Mouse (Mus musculus) kidney, adult 9 months (tissue): ENCODE measurements at regions not wholly inside any gene's neighbourhood (a gene's known extent, or its start where the extent isn't known, plus 50 kb on each side); places are given as distances from the start of the nearest gene placed in this dataset.

Experiments used
- DNase-seq: peaks from one replicate; pipeline ENCODE4 v3.0.0; 2022

DNA sequence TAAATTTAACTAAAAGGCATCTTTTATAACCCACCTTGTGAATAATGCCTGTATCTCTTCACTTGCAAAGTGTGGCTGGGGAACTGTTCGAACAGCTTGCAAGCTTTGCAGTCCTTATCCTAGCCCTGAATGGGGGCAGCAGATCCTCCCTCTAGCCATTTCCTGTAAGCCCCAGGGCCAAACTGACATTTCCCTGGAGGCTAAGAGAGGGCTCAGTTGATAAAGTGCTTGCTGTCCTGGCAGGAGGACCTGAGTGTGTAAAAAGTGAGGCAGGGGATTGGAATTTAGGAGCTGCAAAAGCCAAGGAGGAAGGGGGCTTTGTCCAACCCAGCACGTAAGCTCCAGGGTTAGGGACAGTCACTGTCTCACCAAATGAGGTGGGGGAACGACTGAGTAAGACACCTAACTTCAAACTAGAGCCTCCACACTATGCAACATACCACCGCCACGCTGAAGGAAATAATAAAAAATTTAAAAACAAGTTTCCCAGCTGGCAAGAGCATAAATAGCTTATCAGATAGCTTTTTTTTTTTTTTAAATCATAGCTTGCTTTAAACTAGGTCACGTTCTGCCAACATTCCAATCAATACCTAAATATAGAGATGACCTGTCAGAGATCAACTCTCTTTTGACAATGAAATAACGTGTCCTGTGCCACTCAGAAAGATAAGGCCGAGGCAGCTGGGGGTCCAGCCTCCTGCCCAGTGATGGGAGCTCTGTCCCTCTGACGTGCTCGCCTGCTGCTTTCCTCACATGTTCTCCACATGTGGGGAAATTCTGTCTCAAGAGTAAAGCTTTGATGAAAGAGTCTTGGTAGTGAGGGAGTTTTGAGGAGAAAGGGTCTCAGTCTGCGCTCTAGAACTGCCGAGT, 146.0 kb downstream of the Zfp36l1 start:
- DNase-seq = no peak

DNA sequence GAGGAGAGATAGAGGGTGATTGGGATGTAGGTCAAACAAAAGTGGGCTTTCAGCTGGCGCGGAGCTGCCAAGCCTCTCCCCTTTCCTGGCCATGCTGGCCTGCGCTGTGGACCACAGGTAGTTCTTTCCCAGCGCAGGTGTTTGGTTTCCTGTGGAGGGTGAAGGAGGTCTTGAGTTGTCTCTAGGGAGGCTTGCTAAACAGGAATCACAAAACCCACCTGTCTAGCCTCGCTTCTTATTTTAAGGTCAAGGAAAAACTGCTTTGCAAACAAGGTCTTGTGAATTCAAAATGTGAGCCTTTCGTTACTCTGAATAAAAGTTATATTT, 146.6 kb downstream of the Zfp36l1 start:
- DNase-seq = no peak

DNA sequence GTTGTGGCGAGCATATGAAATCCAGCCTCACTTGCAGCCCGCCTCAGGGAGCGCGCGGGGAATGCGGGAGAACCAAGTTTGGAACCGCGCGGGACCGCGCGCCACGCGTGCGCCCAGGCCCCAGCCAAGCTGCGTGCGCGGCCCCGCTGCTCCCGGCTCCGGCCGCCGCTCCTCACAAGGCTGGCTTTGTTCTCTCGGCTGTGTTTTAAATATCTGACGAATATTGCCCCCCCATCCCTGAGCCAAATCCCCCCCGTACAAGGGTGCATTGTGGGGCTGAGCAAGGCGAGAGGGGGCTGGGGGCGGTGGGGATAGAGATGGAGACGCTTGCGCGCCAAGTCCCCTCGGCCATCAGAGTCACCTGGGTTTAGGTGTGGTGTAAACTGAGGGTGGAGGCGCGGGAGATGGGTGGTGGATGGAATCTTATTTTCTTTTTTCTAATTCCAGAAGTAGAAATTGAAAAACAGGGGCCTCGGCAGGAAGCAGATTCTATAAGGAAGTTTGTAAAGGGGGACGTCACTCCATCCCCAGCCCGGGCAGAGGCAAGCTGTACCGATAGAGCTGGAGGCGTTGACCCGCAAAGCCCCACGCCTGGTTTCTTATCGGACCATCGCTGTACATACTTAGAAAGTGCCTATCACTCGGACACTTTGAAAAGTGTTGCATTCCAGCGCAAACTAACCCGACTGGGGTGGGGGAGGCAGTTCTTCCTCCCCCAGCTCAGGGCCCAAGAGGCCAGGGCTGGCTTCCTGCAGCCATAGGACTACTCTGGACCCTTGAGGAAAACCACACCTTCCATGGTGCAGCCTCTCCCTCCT, 147.1 kb downstream of the Zfp36l1 start:
- DNase-seq = no peak

DNA sequence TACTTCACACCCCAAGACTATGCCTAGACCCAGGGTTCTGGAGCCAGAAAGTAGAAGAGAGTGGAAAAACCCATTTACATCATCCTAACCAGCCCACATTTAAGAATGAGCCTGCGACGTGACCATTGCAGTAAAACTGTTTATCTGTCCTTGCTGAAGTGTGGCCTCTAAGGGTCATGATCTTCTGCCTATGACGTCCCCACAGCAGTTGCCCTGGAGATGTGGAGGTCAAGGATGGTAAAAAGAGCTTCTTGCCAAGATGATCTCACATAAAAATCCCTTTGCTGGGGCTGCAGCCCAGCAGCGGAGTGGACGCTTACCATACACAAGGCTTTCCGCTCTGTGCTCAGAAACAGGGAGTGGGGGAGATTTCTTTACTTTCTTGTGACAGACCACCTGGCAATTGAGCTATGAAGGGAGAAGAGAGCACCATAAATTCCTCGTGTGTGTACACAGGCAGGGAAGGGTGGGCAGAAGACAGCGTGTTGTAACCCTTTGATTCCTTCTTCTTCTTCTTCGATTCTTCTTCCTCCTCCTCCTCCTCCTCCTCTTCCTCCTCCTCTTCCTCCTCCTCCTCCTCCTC, 149.3 kb downstream of the Zfp36l1 start:
- no peak for DNase-seq

DNA sequence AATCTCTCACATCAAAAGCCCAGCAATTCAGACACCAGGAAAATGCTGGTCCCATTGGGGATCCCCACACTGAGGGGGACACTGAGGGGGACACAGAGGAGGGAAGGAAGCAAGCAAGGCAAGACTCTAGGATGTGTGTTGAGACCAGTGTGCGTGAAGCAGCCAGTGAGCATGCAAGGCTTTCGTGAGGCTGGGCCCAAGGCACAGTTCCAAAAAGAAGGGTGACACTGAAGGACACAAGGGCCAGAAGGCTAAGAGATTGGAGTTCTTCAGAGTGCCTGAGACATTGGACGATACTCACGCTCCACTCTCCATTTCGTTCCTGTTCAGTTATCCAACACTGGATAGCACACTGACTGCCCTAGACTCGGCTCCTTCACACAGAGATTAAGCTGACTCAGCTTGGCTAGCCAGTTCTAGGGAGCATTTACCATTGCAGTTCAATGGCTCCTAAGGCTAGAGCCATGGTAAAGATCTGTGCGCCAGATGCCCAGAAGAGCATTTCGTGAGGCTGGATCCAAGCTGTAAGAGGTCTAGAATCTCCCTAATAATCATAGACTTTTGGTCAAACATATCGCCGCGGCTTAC, 150.1 kb downstream of the Zfp36l1 start:
- DNase-seq = no peak

DNA sequence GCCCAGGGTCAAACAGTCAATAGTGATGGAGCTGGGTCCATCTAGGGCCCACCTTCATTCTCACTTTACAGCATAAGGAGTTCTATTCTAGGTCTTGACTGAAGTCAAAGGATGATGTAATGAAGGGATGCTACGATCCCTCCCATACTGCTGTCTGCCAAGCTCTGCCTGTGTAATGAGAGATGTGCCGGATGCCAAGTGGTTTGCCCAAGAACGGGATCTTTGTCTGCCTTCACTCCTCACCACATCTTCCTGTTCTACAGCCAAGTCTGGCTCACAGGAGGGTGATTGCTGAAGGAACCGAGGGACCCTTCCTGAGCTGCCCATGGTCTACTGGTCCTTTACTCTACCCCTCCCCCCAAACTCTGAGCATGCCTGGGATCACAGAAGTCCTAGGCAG, 150.9 kb downstream of the Zfp36l1 start:
- DNase-seq = no peak

DNA sequence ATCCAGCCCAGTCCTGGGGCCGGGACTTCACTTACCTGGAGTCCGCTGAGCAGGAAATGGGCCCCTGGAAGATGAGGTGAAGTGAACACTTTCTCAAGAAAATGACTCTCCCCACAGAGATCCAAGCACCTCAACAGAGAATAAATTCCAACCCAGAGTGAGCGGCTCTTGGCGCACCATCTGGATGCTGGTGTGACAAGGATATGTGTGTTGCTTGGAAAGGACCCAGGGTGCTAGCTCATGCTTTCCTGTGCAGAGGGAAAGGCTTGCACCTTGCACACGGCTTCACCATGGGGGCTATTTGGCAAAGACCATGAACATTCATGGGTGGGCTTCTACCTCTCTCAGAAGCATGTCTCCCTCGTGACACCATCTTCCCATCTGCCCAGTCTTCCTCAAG, 151.7 kb downstream of the Zfp36l1 start:
- DNase-seq = no peak

DNA sequence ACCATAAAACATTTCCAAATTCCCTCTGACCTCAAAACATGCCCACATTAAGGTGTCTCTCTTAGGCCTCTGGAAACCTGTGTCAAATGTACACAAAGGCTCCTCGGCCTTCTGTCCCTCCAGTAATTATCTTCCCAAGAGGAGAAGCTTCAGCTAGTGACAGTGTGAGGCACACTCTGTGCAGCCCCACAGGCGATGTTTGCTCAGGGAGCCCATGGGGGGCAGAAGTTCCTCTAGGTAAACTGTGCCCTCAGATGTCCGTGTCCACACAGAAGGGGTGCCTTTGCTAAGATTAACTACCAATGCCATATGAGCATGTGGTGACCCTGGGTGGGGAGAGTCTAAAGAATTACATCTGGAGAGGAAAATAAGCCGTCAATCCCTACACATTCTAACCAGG, 152.4 kb downstream of the Zfp36l1 start:
- DNase-seq = no peak

DNA sequence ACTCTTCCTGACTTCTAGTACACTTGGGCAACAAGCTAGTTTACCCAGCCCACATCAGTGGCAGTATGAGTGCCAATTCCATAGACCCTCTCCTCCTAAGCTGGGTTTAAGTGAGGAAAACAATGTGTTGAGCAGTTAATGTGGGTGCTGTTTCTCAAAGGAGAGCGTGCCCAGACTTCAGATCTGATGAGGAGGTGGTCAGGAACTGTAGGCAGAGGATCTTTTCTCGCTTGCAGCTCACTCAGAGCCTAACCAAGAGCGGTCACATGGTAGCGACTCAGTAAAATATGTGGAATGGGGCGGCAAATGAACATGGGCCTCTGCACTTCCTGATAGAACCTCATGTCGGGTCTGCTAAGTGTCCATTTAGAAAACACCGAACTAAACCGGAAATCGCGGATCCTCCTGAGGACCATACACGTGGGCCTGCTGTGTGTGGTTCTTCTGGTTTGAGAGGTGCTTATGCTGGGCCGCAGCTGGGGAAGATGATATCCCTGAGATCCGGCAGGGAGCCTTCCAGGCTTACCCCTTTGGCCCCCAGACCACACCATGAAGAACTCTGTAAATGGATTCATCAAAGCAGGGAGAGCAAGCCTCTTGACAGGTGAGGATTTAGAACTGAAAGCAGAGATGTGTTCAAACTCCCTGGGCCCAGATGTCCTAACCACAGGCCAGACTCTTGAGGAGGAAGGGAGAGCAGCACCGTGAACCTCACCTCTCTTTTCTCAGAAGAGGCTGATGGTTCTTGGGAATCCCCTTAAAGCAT, 153.1 kb downstream of the Zfp36l1 start:
- DNase-seq = no peak

DNA sequence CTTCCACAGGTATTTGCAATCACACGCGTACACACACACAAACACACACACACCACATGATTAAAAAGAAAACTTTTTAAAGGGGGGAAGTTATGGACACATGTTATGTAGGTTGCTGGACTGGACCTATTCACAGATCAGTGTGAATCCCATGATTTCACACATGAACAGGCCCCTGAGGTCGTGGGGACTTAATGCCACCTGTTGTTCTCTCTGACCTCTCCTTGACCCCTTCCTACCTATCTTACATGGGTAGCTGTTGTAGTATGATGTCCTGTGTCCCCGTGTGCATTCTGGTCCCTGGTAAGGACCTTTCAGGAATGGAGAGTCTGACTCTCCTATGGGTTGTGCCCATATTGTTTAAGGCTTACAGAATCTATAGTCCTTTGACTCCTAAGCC, 155.6 kb downstream of the Zfp36l1 start:
- no peak for DNase-seq

DNA sequence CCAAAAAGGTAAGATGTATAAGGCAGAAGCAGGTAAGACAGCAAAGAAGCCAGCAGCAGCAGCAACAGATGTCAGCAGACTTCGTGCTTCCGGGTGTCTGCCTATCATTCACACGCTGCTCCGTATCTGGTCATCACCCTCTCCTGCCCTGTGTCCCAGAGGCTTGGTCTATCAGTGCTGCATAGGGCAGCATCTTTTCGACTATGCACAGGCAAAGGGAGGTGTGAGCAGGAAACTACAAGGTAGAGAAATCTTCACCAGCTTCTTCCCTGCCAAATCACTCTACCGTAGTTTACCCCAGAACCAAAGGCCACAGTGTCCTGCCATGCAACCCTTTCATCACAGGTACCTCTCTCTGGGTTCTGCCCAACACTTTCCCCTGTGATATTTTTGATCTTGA, 156.5 kb downstream of the Zfp36l1 start:
- DNase-seq = no peak

DNA sequence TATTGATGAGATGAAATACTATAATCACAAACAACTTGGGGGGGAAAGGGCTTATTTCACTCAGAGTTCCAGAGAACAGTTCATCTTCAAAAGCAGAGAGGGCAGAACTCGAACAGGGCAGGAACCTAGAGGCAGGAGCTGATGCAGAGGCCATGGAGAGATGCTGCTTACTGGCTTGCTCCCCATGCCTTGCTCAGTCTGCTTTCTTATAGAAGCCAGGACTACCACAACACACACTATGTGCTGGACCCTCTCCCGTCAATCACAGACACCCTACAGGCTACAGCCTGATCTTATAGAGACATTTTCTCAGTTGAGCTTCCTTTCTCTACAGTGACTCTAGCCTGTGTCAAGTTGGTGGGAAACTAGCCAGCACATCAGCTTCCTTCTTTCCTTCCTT, 157.3 kb downstream of the Zfp36l1 start:
- no peak for DNase-seq

DNA sequence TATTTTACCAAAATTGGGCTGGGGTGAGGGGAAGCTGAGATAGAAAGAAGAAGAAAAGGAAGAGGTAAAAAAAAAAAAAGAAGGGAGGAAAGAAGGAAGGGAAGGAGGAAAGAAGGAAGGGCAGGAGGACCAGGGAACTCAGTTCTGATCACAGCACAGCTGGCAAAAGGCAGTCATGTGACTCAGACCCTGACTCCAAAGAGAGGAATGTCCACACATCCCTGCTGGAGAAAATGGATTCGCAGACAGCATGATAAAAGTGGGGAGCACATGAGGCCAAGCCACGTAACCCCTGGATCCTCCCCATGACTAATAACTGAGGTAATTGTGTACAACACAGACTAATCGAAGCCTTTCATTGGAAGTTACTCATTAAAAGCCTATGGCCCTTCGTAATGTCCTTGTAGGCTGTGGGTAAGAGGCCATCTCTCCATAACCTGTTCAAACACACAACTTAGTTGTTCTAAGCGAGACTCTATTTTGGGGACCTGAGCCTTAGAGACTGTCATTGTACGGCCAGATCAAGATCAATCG, 162.2 kb downstream of the Zfp36l1 start:
- no peak for DNase-seq

DNA sequence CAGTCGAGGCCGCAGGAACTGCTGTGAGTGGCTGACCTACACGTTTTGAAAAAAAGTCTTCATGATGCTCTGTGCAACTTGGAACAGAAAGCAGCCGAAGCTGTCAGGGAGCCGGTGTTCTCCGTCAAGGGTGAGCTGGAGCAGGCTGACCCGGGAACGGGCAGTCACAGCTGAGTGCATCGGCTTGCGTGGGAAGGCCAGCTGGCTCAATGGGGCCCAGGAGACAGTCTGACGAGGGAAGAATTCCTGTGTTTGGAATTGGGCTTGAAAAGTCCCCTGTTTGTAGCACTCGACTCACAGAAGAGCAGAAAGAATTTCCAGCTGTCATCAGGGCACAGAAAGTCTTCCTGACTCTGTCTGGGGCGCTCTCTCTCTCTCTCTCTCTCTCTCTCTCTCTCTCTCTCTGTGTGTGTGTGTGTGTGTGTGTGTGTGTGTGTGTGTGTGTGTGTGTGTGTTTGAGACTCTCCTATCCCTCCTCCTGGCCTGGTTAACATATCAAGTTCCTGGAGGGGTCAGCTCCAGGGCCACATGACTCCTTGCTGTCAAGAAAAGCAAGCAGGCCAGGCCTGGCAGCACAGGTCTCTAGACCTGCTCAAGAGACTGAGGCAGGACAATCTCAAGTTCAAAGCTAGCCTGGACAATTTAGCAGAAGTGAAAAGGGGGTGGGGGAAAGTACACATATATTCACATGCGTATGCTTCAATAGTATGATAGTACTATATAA, 163.6 kb downstream of the Zfp36l1 start:
- peak; percentile 86 for DNase-seq

DNA sequence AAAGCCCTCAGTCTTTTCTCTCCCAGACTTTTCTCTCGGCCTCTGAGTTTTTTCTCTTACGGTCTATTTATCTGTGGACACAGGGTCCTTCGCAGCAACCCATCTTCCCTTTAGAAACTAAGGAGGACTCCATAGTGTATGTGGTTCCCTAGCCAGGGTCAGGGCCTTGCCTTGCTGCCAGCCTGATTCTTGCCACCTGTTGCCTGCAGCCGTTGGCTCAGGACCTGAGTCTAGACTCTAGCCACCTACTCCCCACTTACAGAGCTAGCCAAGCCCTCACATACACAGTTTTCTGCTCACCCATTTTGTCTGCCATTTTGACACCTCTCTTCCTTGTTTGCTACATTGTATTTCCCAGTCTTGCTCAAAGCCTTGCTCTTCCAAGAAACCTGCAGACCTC, 165.2 kb downstream of the Zfp36l1 start:
- DNase-seq = no peak

DNA sequence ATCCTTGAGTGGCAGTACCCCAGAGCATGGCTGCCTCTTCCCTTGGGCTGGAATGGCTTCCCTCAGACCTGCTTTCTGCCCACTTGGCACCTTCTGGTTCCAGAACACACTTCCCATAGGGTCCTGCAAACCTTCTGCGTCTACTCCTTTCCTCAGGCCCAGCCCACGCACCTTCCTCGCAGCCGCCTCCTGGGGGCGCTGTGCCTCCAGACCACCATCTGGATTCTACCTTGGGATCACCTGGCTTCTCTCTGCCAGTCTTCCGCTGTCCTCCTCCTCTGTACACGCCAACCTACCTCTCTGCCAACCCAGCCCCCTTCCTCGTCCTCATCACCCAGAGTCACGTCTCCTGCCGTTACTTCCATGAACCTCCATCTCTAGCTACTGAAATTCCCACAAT, 166.0 kb downstream of the Zfp36l1 start:
- no peak for DNase-seq

DNA sequence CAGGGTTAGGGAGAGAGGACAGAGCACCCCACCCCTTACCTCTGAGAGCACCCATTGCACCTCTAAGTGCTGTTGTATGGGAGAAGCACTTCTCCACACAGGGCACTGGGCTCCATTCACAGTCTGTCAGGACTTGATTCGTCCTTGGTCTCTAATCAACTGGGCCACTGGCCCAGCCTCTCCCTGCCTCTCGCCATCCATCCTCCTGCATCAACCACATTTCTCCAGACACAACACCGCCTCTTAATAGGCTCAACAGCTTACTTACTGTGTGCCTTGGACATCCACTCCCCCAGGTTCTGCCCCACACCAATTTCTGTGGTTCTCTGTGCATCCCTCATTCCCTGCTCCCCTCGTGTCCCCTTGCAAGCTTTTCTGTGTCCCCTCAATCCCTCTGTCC, 166.9 kb downstream of the Zfp36l1 start:
- DNase-seq = no peak

DNA sequence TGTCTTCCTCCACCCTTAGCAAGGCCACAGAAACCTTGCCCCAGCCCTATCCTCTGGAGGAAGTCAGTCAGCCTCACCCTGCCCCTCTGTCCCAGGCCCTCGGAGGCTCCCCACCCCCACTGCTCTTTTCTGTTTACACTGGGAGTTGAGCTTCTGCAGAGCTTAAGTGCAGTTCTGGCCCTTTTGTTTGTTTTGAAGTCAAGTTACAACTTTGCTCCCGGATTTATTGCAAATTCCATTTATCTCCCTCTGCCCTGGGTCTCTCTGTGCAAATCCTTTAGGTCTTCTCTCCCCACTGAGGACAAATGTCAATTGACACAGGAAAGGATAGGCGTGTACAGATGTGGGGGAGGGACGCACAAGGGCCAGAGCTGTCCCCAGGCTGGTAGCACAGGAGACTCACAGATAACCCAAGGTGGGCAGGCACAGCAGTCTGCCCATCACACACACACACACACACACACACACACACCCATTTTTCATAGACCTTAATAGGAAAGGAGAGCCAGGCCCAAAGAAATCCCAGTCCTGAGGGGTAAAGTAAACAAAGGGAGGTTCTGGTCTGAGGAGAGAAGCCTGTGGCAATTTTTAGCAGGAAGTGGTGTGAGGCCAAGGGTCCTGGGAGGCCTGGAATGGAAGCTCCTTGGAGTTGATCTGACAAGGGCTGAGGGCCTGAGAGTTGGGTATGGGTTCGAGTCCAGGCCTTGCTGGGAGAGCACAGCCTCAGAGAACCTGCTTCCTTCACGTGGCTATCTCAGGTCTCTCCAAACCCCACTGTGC, 167.9 kb downstream of the Zfp36l1 start:
- peak; percentile 76 for DNase-seq

DNA sequence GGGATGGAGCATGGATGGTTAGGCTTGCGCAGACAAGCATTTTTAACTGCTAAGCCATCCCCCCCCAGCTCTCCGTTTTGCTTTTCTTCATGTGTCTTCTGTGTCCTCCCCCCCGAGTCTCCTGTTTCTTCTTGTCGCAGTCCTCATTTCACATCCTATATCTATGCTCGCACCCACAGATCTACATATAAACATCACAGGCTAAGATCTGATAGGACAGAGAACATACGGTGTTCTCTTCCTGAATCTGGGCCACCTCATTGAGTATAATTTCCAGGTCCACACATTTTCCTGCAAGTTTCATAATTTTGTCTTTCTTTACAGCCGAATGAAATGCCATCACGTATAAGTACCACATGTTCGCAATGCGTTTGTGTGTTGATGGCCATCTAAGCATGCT, 168.7 kb downstream of the Zfp36l1 start:
- no peak for DNase-seq

DNA sequence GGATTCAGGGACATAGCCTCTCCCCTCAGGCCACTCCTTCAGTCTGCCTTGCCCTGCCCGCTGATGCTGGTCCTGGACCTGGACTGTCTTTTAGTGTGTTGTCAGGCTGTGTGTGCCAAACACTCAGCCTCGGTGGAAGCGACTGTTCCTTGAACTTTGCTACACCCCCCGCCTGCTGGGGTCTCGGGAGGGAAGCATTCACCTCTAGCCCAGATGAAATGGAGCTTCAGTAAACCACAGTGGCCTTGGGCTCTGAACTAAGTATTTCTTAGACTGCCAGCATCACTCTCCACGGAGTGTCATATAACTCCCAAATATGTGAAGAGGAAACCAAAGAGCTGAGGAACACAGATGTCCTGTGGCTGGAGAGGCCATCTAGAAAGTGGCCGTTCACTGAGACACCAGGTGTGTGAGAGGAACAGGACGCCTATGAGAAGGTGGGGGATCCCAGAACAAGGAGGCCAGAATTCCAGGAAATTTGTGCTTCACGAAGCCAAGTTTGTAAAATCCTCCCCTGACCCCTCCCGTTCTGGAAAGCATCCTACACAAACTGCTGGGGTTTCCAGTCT, 170.2 kb downstream of the Zfp36l1 start:
- no peak for DNase-seq

DNA sequence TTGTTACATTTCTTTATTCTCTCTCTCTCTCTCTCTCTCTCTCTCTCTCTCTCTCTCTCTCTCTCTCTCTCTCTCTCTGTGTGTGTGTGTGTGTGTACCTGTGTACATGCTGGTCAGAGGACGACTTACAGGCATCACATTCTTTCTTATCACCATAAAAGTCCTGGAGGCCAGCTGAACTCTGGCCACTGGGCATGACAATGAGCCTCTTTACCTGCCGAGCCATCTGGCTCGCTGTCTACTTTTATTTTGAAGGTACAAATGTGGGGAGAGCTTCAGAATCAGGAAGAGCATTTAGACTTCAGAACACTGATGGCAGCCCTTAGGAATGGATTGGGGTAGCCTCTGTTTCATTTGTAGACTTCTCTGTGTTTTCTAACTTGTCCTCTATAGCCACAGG, 171.0 kb downstream of the Zfp36l1 start:
- no peak for DNase-seq
